Mouse (Mus musculus) cerebral cortex, adult 2 months (tissue): ENCODE results near the gene Dctn1.

Experiments
- WGBS: fragments of 180-500 bp; shearing (Covaris S2); methylation state at CpG from one replicate; pipeline ENCODE4 v1.1.7; 2018; 5-methylcytosine and 5-hydroxymethylcytosine counted together

Dctn1 gene

GRCm38 (mm10) chr6:83166243-83166630 is 517 bp downstream of the Dctn1 start:
- WGBS: 0% methylated on average over 12 of the region's 12 CpGs

- WGBS: 49% methylated on average over 5 of the region's 5 CpGs
Measured at GRCm38 (mm10) chr6:83169872-83170271, 4.2 kb downstream of the Dctn1 start.

GRCm38 (mm10) chr6:83171063-83171462 is 5.3 kb downstream of the Dctn1 start:
- WGBS: 24% methylated on average over 5 of the region's 5 CpGs

GRCm38 (mm10) chr6:83172240-83172920 is 6.7 kb downstream of the Dctn1 start:
- 40% methylated on average over 9 of the region's 9 CpGs for WGBS

- WGBS: 47% methylated on average over 8 of the region's 8 CpGs
Measured at GRCm38 (mm10) chr6:83175996-83176395, 10.3 kb downstream of the Dctn1 start.

- 14% methylated on average over 12 of the region's 12 CpGs for WGBS
Measured at GRCm38 (mm10) chr6:83179390-83180117, 13.8 kb downstream of the Dctn1 start.

- WGBS: 44% methylated on average over 6 of the region's 6 CpGs
Measured at GRCm38 (mm10) chr6:83180605-83181004, 14.9 kb downstream of the Dctn1 start.

- WGBS: 55% methylated on average over 3 of the region's 3 CpGs
Measured at GRCm38 (mm10) chr6:83184858-83185435, 19.2 kb downstream of the Dctn1 start.

GRCm38 (mm10) chr6:83185895-83186861 is 20.5 kb downstream of the Dctn1 start:
- WGBS: 14% methylated on average over 25 of the region's 25 CpGs

- 57% methylated on average over 2 of the region's 2 CpGs for WGBS
Measured at GRCm38 (mm10) chr6:83186946-83187345, 21.2 kb downstream of the Dctn1 start.

- WGBS: 87% methylated on average over 7 of the region's 7 CpGs
Measured at GRCm38 (mm10) chr6:83193571-83193970, 27.9 kb downstream of the Dctn1 start.

GRCm38 (mm10) chr6:83197345-83198004 is 31.8 kb downstream of the Dctn1 start:
- WGBS: 35% methylated on average over 15 of the region's 15 CpGs

- WGBS: 59% methylated on average over 4 of the region's 4 CpGs
Measured at GRCm38 (mm10) chr6:83203320-83203719, 37.6 kb downstream of the Dctn1 start.

GRCm38 (mm10) chr6:83205851-83206250 is 40.1 kb downstream of the Dctn1 start:
- 85% methylated on average over 3 of the region's 3 CpGs for WGBS

- 66% methylated on average over 11 of the region's 11 CpGs for WGBS
Measured at GRCm38 (mm10) chr6:83206321-83206720, 40.6 kb downstream of the Dctn1 start.

- WGBS: 75% methylated on average over 9 of the region's 9 CpGs
Measured at GRCm38 (mm10) chr6:83207361-83208049, 41.8 kb downstream of the Dctn1 start.

GRCm38 (mm10) chr6:83208050-83208400 is 42.3 kb downstream of the Dctn1 start:
- WGBS: 97% methylated on average over 2 of the region's 2 CpGs

- WGBS: 48% methylated on average over 2 of the region's 2 CpGs
Measured at GRCm38 (mm10) chr6:83210495-83210894, 44.8 kb downstream of the Dctn1 start.

GRCm38 (mm10) chr6:83211526-83211925 is 45.8 kb downstream of the Dctn1 start:
- WGBS: 52% methylated on average over 5 of the region's 5 CpGs

- WGBS: 13% methylated on average over 7 of the region's 7 CpGs
Measured at GRCm38 (mm10) chr6:83215002-83215666, 49.4 kb downstream of the Dctn1 start.
